In genomic region chr6:112108651-112109050, GRCm38 (mm10) we compare ENCODE assay signal across 11 mouse cellular contexts.
A peak's percentile ranks its signal among the peaks of the same experiment; 100 is the strongest.
DNase-seq lines count a peak whose midpoint lies in the region; ATAC-seq and TF ChIP-seq lines count a peak whose summit lies in the region.
"Had no signal": no experiment of that assay in that cellular context is flagged by ENCODE, and none has a peak within 500 bp of the region (broad histone marks: within the 10 kb centered on the region; RNA-seq: fewer than 3 reads in every experiment).

No protein-coding gene starts in this region.

- H3K27me3 ChIP-seq in lung, embryonic 14.5 days (ENCODE audit: insufficient read depth, low read length): no peaks in the 10 kb centered on the region
- H3K27me3 ChIP-seq in forebrain, postnatal 0 days (ENCODE audit: insufficient read depth, low read length): no peaks in the 10 kb centered on the region
- H3K27me3 ChIP-seq: heart, embryonic 13.5 days; neural tube, embryonic 13.5 days had no signal

- no peak overlapping the region for H3K4me2 ChIP-seq in lung, embryonic 14.5 days
- no peak overlapping the region for H3K4me2 ChIP-seq in forebrain, postnatal 0 days (ENCODE audit: low read depth)
- H3K4me2 ChIP-seq: heart, embryonic 13.5 days; neural tube, embryonic 13.5 days had no signal

- no peak overlapping the region for H3K4me3 ChIP-seq in lung, embryonic 14.5 days (ENCODE audit: low read depth, low read length)
- no peak overlapping the region for H3K4me3 ChIP-seq in forebrain, postnatal 0 days (ENCODE audit: low read depth, low read length)
- H3K4me3 ChIP-seq: heart, embryonic 13.5 days; neural tube, embryonic 13.5 days had no signal

- intact Hi-C loops in heart, postnatal 25 days (cut with DNase I): no loop called here

- no peak overlapping the region for H3K9ac ChIP-seq in lung, embryonic 14.5 days
- no peak overlapping the region for H3K9ac ChIP-seq in forebrain, postnatal 0 days
- H3K9ac ChIP-seq: heart, embryonic 13.5 days; neural tube, embryonic 13.5 days had no signal

- H3K9me3 ChIP-seq in lung, embryonic 14.5 days (ENCODE audit: low read depth, low read length): no peaks in the 10 kb centered on the region
- no peaks in the 10 kb centered on the region for H3K9me3 ChIP-seq in forebrain, postnatal 0 days (ENCODE audit: low read length)
- H3K9me3 ChIP-seq: heart, embryonic 13.5 days; neural tube, embryonic 13.5 days had no signal

- 79% methylated on average over 13 of the region's 13 CpGs for WGBS in lung, embryonic 14.5 days
- 37% methylated on average over 13 of the region's 13 CpGs for WGBS in forebrain, postnatal 0 days

- no peak for TF ChIP-seq CTCF in lung, embryonic 14.5 days (IDR thresholded peaks at IDR 0.05; ENCODE audit: low read depth)
- no peak for TF ChIP-seq CTCF in forebrain, postnatal 0 days (IDR thresholded peaks at IDR 0.05; ENCODE audit: low read depth)

- no peaks in the 10 kb centered on the region for H3K4me1 ChIP-seq in lung, embryonic 14.5 days (ENCODE audit: insufficient read depth)
- H3K4me1 ChIP-seq in forebrain, postnatal 0 days (ENCODE audit: insufficient read depth): peaks cover 6% of the 10 kb centered on the region; the same call in 1 of the 2 replicates
- H3K4me1 ChIP-seq: heart, embryonic 13.5 days; neural tube, embryonic 13.5 days had no signal

- DNase-seq in lung, embryonic 14.5 days: peak; percentile 48
- DNase-seq in lung, postnatal 36 days: no peak
- peak; percentile 89 for DNase-seq in forebrain, postnatal 0 days
- peak; percentile 73 to 81 for DNase-seq in left cerebral cortex, adult 18-20 months (ENCODE audit: low spot score in 2 of 2)
- peak; percentile 62 for DNase-seq in right cerebral cortex, postnatal 4 days
- no peak for DNase-seq in heart, postnatal 25 days (ENCODE audit: low spot score)
- DNase-seq in spleen, postnatal 14 days (ENCODE audit: low spot score in 2 of 2): no peak
- no peak for DNase-seq in heart, adult 8-10 months (ENCODE audit: low spot score)
- DNase-seq: kidney, adult 9 months had no signal

- ATAC-seq in lung, embryonic 14.5 days (ENCODE audit: insufficient read depth): no peak
- peak; percentile 92 for ATAC-seq in forebrain, postnatal 0 days

- H3K36me3 ChIP-seq in lung, embryonic 14.5 days (ENCODE audit: insufficient read depth): no peaks in the 10 kb centered on the region
- H3K36me3 ChIP-seq in forebrain, postnatal 0 days (ENCODE audit: insufficient read depth): no peaks in the 10 kb centered on the region
- H3K36me3 ChIP-seq: heart, embryonic 13.5 days; neural tube, embryonic 13.5 days had no signal

- no peak overlapping the region for H3K27ac ChIP-seq in lung, embryonic 14.5 days (ENCODE audit: low read depth)
- H3K27ac ChIP-seq in forebrain, postnatal 0 days (ENCODE audit: low read depth, low read length): no peak overlapping the region
- H3K27ac ChIP-seq: heart, embryonic 13.5 days; neural tube, embryonic 13.5 days had no signal

Comparison
In these comparisons a context has a peak if more than half of its experiments do, and no peak if none do; other contexts are left out.
1. DNase-seq: peak in lung, embryonic 14.5 days (single experiment), forebrain, postnatal 0 days (single experiment), left cerebral cortex, adult 18-20 months (2 of 2) and right cerebral cortex, postnatal 4 days (single experiment); none in lung, postnatal 36 days (single experiment), heart, postnatal 25 days (single experiment), spleen, postnatal 14 days (0 of 2) and heart, adult 8-10 months (single experiment).